Mouse (Mus musculus) intestine, embryonic 15.5 days (tissue): ENCODE measurements around the gene Cmip. TPM values are rescaled to one million over a fixed set of nuclear protein-coding genes. Genes with fewer than 3 reads are reported as not detected.
A peak's percentile ranks its signal among the peaks of the same experiment; 100 is the strongest.

Source experiments
- ATAC-seq: fragments of 200-750 bp; cut with Nextera tagmentation; 2 replicates; pipeline ENCODE4 v1.8.0; 2017; ENCODE audit warnings: moderate TSS enrichment, moderate library complexity
- H3K27ac ChIP-seq: fragments of 300-500 bp; sonication (generic); 2 replicates; pipeline ENCODE4 v1.5.1; 2015; ENCODE audit warnings: mild to moderate bottlenecking, inconsistent platforms
- H3K27me3 ChIP-seq: fragments of 300-500 bp; sonication (generic); replicated peaks from 2 replicates; pipeline ENCODE4 v1.6.1; 2015; ENCODE audit warnings: inconsistent platforms
- H3K36me3 ChIP-seq: fragments of 300-500 bp; sonication (generic); 2 replicates; pipeline ENCODE4 v1.6.1; 2015; ENCODE audit warnings: inconsistent platforms
- H3K4me1 ChIP-seq: fragments of 300-500 bp; sonication (generic); replicated peaks from 2 replicates; pipeline ENCODE4 v1.6.1; 2015; ENCODE audit warnings: inconsistent platforms
- H3K4me2 ChIP-seq: fragments of 300-500 bp; sonication (generic); replicated peaks from 2 replicates; pipeline ENCODE4 v1.6.1; 2015; ENCODE audit warnings: mild to moderate bottlenecking, inconsistent platforms
- H3K4me3 ChIP-seq: fragments of 300-500 bp; sonication (generic); replicated peaks from 2 replicates; pipeline ENCODE4 v1.5.1; 2015; ENCODE audit warnings: inconsistent platforms
- H3K9ac ChIP-seq: fragments of 300-500 bp; sonication (generic); 2 replicates; pipeline ENCODE4 v1.6.1; 2015; ENCODE audit warnings: inconsistent platforms
- H3K9me3 ChIP-seq: fragments of 300-500 bp; sonication (generic); 2 replicates; pipeline ENCODE4 v1.6.1; 2016; ENCODE audit warnings: inconsistent platforms
- WGBS: fragments of 180-500 bp; shearing (Covaris S2); methylation state at CpG from one replicate; pipeline ENCODE4 v1.1.7; 2015; 5-methylcytosine and 5-hydroxymethylcytosine counted together
- polyA plus RNA-seq: library from polyadenylated mRNA; unstranded; fragments of >200 nt; fragmentation: Nextera tagmentation; extraction: Ambion mirVana; gene quantifications from 2 replicates; pipeline ENCODE4 v1.2.1, GENCODE M21; 2015

The Cmip gene
- polyA plus RNA-seq, 1 experiment from 2014 or later: 29.2 TPM

DNA sequence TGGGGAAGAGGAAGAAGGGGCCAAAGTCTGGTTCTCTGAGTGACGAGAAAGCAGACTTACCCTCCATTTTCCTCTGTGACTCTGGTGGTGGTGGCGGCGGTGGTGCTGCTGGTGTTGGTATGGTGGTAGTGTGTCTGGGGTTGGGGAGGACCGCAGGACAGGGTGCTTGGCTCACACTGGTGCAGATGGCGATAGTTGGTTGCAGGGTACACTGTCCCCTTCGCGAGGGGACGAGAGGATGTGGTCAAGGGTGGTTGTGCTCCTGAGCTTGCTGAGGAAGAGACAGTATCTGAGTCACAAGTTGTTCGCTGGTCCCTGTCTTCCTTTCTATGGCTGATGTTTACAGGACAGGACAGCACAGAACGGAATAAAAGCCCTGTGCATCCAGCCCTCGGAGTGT is 88.5 kb downstream of the Cmip start:
- H3K4me2 ChIP-seq: no peak overlapping the region
- no peaks in the 10 kb centered on the region for H3K9me3 ChIP-seq
- H3K4me3 ChIP-seq: no peak overlapping the region
- H3K4me1 ChIP-seq: peaks cover 52% of the 10 kb centered on the region
- H3K27ac ChIP-seq: no peak overlapping the region
- H3K36me3 ChIP-seq: no peaks in the 10 kb centered on the region
- WGBS: 82% methylated on average over 11 of the region's 11 CpGs
- no peak overlapping the region for H3K9ac ChIP-seq
- H3K27me3 ChIP-seq: no peaks in the 10 kb centered on the region
- no peak for ATAC-seq

DNA sequence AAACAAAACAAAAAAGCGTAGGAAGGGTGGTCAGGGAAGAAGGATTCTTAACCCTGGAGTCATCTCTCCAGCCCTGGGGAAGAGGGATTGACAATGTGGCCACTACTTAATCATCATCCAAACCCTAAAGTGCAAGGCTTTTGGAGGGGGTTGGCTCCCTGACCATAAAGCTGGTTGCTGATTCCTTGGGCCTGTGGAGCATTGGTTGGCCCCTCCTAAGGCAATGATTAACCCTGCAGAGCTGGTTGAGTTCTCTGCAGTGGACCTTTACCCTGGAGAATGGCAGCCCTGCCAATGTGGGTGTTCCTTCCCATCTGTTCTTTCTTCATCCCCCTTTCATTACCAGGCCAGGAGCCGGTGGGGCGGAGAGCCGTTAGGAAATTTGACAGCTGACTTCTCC is 90.7 kb downstream of the Cmip start:
- H3K4me2 ChIP-seq: peak overlapping the region; percentile 33
- H3K27ac ChIP-seq: peak overlapping the region; percentile 66
- peak; percentile 86 for ATAC-seq
- no peak overlapping the region for H3K9ac ChIP-seq
- H3K27me3 ChIP-seq: no peaks in the 10 kb centered on the region
- peaks cover 51% of the 10 kb centered on the region for H3K4me1 ChIP-seq
- H3K9me3 ChIP-seq: no peaks in the 10 kb centered on the region
- WGBS: 67% methylated on average over 4 of the region's 4 CpGs
- H3K4me3 ChIP-seq: no peak overlapping the region
- no peaks in the 10 kb centered on the region for H3K36me3 ChIP-seq

DNA sequence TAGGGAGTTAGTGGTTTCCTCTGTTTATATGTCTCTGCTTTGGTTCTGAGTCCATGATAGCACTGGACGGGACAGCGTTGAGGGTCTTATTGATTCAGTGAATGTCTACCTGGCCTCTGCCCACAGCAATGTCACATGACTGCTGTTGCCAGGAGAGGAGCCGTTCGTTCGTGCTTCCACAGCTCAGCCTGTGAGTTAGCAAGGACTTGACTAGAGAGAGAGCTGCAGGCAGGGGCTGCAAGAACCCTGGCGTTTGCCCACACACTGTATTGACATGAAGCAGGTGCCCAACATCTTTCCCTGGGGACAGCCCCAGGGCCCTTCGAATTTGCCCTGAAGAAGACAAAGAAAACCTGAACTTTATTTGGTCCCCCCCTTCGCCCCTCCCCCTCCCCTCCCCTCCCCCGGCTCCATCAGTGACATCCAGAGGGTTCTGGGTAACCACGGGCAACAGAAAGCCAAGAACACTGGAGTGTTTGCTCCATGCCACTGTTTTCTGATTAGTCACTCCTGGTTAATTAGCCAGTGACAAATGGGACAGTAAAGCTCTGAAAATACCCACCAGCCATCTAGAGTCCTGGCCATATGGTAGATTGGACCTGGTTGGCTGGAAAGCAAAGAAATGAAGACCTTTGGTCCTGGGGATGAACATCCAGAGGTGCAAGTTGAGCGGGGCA is 92.0 kb downstream of the Cmip start:
- Histone ChIP-seq H3K4me3 (no peak overlapping the region), H3K27me3 (no peaks in the 10 kb centered on the region), H3K4me2 (peak overlapping the region; percentile 33; the same call in 1 of the 2 replicates), H3K9me3 (no peaks in the 10 kb centered on the region), H3K4me1 (peaks cover 41% of the 10 kb centered on the region), H3K9ac (no peak overlapping the region), H3K36me3 (no peaks in the 10 kb centered on the region), H3K27ac (peak overlapping the region; percentile 66; the same call in 1 of the 2 replicates)
- 47% methylated on average over 11 of the region's 11 CpGs for WGBS
- 0 out of 2 replicates have a peak, but pooled peaks have one; percentile 4 for ATAC-seq

DNA sequence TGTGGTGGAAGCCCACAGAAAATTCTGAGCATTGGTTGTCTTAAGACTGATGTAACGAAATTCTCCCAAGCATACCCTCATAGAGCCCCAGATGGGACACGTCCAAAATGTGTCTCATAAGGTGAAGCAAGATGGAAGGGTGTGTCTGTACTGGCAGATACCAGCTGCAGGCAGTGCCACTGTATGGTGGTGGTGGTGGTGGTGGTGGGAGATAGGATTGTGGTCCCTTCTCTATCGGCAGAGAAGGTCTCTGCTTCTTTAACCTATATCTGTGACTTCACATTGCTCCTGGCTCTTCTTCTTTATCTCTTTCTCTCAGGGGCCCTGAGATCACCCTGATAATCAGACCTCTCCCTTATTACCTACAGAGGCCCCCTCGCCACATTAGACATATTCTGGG is 92.7 kb downstream of the Cmip start:
- Histone ChIP-seq H3K27me3 (no peaks in the 10 kb centered on the region), H3K4me1 (peaks cover 36% of the 10 kb centered on the region), H3K27ac (no peak overlapping the region), H3K9me3 (no peaks in the 10 kb centered on the region), H3K36me3 (no peaks in the 10 kb centered on the region), H3K9ac (no peak overlapping the region), H3K4me3 (no peak overlapping the region), H3K4me2 (no peak overlapping the region)
- 87% methylated on average over 4 of the region's 4 CpGs for WGBS
- no peak for ATAC-seq

DNA sequence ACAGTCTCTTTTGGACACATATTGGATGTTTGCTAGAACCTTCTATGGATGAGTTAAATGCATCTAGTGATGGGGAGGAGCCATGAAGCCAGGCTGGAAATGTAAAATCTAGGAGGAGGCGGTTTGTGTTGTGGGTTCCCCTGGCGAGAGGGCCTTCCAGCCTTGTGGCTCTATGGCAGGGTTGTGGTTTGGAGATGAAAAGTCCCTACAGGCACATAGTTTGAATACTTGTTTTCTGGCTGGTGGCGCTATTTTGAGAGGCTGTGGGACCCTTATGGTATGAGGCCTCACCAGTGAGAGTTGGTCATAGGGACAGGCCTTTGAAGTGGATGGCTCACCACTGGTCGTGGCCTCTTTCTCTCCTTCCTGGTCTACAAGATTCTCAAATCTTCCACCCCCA is 95.2 kb downstream of the Cmip start:
- no peak for ATAC-seq
- no peak overlapping the region for H3K4me2 ChIP-seq
- H3K36me3 ChIP-seq: no peaks in the 10 kb centered on the region
- H3K4me1 ChIP-seq: peaks cover 33% of the 10 kb centered on the region
- H3K9me3 ChIP-seq: no peaks in the 10 kb centered on the region
- H3K27ac ChIP-seq: no peak overlapping the region
- H3K27me3 ChIP-seq: no peaks in the 10 kb centered on the region
- no peak overlapping the region for H3K4me3 ChIP-seq
- H3K9ac ChIP-seq: no peak overlapping the region
- WGBS: 88% methylated on average over 4 of the region's 4 CpGs

DNA sequence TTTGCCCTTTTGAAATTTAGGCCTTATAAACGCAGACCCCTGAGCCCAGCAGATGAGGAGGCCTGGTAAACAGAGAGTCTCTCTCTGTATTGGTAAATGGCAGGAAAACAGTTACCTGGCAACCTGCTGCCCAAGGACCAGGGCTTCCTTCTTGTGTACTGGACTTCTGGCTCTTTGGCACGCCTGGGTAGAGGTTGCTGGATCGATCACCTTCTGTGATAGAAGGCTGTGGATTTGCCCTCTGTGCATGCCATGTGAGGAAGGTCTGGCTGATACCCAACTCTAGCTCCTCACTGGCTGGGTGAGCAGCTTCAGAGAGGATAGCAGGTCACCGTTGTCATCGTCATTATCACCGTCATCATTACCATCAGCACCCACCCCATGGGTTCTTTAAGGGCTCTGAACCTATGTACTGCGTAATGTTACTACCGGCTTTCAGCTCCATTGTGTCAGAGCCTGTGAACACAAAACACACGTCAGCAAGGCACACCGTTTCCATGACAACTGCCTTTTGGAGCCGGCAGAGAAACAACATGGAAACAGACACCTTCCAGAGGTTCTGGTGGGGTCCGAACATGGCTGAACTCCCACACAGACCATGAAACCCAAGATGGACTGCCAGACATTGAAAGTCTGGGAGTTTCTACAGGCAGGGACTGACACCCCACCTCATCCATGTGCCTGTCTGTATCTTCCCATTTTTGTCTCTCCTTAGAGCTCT is 98.4 kb downstream of the Cmip start:
- no peak for ATAC-seq
- Histone ChIP-seq H3K4me1 (peaks cover 29% of the 10 kb centered on the region), H3K36me3 (no peaks in the 10 kb centered on the region), H3K27me3 (no peaks in the 10 kb centered on the region), H3K4me2 (no peak overlapping the region), H3K4me3 (no peak overlapping the region), H3K27ac (no peak overlapping the region), H3K9ac (no peak overlapping the region), H3K9me3 (no peaks in the 10 kb centered on the region)
- WGBS: 73% methylated on average over 12 of the region's 12 CpGs

DNA sequence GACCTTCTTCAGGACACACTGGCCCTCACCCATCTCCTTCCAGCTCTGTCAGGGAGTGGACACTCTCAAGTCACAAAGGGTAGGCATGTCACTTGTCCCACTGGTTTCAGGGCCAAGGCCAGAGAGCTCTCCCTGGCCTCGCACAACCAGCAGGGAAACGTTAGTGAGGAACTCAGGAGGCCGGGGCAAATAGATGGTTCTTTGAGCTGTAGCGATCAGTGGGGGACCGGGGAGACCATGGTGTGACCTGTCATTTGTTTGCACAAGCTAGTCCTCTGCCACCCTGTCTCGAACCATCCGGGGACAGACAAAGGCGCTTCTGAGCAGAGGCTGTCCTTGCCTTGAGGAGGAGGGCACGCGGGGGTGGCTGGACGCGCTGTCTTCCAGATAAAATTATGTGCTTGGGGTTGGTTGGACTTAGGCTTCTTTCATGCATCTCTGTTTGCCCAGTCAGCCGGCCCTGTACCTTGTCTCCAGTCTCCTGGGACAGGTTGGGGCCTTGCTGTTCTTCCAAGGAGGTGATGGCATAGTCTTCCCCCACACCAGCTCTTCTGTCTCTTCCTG is 99.3 kb downstream of the Cmip start:
- peaks cover 30% of the 10 kb centered on the region for H3K4me1 ChIP-seq

DNA sequence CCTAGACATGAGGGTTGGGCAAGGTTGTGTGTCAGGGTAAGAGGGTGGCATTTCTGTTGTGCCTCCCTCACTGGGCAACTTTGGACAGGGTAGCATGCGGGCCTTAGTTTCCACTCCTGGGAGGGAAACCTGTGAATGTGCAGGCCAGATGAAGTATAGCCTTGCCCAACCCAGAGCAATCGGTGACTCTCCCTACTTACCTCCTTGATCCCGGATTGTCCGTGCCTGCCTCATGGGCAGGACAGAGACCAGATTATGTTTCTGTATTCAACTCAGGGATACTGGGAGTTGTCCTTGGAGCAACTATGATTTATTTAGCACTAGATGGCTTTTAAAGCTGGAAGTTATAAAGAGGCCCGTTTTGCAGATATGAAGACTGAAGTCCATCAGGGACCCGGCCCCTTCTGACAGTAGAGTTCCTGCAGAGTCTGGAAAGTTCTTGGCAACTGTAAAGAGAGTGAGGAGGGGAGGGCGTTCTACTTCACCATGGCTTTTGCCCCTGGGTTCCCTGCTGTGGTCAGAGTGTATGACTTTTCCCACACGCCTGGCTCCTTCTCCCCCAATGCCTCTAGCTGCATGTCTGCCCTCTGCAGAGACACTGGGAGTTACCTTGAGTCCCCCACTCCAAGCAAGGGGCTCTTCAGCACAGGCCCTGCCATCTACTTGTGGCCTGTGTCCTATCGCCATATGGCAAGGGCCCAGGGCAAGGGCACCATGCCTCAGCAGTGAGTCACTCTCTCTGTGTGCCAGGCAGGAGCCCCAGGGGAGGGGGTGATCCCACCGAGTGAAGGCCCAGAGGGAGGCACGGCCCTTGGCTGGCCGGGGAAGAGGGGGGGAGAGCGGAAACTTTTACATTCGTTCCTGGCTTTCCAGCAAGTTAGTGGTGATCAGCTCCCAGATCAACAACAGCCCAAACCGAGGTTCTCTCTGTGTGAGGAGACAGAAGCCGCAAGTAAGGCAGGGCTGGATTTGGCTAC is 100.9 kb downstream of the Cmip start:
- Histone ChIP-seq H3K9ac (no peak overlapping the region), H3K27me3 (no peaks in the 10 kb centered on the region), H3K4me1 (peaks cover 46% of the 10 kb centered on the region), H3K4me3 (no peak overlapping the region), H3K9me3 (no peaks in the 10 kb centered on the region), H3K4me2 (peak overlapping the region; percentile 20; the same call in 1 of the 2 replicates), H3K27ac (peak overlapping the region; percentile 70), H3K36me3 (no peaks in the 10 kb centered on the region)
- ATAC-seq: peak; percentile 53; the same call in 1 of the 2 replicates
- WGBS: 85% methylated on average over 16 of the region's 16 CpGs

More for the DNA sequence above, 99.3 kb downstream of the Cmip start:
- Histone ChIP-seq H3K4me2 (no peak overlapping the region), H3K27ac (peak overlapping the region; percentile 70; the same call in 1 of the 2 replicates), H3K36me3 (no peaks in the 10 kb centered on the region), H3K9me3 (no peaks in the 10 kb centered on the region), H3K4me3 (no peak overlapping the region), H3K9ac (no peak overlapping the region), H3K27me3 (no peaks in the 10 kb centered on the region)
- 74% methylated on average over 13 of the region's 13 CpGs for WGBS
- no peak for ATAC-seq

DNA sequence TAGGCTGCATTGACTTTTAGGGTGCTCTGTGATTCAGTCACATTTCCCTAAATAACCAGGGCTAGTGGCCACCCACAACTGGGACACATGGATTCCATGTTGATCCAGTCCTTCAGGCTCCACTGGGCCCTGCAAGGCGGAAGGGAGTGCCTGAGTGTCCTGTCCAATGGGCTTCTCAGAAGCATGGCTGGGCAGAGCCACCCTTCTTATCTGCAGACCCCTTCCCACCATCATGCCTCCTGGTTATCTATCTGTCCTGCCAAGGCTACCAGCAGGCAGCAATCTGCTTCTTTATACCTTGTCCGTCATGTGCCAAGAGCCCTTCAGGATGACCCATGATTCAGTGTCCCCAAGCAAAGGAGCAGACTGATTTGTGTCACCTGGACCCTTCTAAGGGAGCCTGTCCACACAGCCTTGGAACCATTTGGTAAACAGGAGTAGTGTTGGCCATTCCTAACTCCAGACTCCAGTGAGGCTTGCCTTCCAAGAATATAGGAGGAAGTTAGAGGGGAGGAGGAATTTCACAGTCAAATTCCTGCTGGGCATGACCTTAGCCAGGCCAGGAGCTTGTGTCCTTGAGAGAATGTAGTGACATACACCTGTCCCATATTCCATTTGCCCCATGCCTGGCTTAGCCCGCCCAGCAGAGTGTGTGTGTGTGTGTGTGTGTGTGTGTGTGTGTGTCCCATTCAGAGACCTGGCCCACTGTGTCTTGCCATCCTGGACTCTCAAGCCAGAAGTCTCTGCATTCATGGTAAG is 103.5 kb downstream of the Cmip start:
- H3K27me3 ChIP-seq: no peaks in the 10 kb centered on the region
- no peaks in the 10 kb centered on the region for H3K9me3 ChIP-seq
- no peak overlapping the region for H3K4me2 ChIP-seq
- WGBS: 82% methylated on average over 3 of the region's 3 CpGs
- no peak overlapping the region for H3K9ac ChIP-seq
- H3K4me3 ChIP-seq: no peak overlapping the region
- peaks cover 64% of the 10 kb centered on the region for H3K4me1 ChIP-seq
- H3K27ac ChIP-seq: peak overlapping the region; percentile 15; the same call in 1 of the 2 replicates
- ATAC-seq: no peak
- no peaks in the 10 kb centered on the region for H3K36me3 ChIP-seq

DNA sequence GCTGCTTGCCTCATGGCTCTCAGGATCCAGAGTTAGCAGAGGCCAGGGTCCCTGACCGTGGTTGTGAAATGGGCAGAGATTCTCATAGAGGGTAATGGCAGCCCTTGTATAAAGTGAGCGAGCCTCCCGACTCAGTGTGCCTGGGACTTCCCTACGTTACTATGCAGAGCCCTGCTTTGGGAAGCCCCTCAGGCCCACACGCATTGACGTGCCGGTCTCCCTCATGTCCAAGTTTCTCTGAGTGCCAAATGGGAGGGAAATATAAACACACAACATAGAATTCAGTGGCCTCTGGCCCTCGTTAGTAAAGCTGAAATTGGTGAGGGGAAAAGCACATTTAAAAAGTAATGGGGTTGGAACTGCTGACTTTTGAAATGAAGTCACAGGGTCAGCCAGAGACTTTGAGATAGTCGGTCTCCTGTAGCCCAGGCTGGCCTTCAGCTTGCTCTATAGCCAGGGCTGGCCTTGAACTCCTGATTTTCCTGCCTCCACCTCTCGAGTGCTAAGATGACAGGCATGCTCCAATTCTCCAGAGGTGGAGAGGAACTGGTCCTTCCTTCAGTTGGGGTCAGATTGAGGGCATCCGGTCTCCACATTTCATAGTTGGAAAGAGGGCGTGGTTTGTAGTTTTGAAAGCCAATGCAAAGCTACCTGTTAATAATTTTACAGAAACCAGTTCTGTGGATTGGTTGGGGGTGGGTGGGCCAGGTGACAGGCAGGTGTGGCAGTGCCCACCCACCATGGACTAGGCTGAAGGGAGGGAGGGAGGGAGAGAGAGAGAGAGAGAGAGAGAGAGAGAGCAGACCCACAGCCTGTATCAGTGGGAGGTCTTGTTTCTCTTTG is 105.0 kb downstream of the Cmip start:
- peak; percentile 51 for ATAC-seq
- Histone ChIP-seq H3K4me3 (no peak overlapping the region), H3K4me1 (peaks cover 52% of the 10 kb centered on the region), H3K9me3 (no peaks in the 10 kb centered on the region), H3K27me3 (no peaks in the 10 kb centered on the region), H3K27ac (peak overlapping the region; percentile 15; the same call in 1 of the 2 replicates), H3K36me3 (no peaks in the 10 kb centered on the region), H3K9ac (no peak overlapping the region), H3K4me2 (no peak overlapping the region)
- WGBS: 52% methylated on average over 12 of the region's 12 CpGs

DNA sequence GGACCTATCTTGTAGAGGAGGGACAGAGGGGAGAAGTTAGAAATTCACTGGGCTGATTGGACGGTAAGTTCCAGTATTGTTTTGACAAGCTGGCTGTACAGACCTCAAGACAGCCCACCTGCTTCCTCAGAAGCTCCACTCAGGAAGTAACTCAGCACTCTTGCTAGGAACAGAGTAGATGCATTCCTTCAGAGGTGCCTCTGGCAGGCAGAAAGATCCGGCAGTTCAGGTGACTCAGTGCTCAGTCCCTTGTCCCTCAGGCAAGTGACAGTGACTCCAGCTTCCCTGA is 105.5 kb downstream of the Cmip start:
- no peak overlapping the region for H3K27ac ChIP-seq
- no peak overlapping the region for H3K4me3 ChIP-seq
- no peak overlapping the region for H3K9ac ChIP-seq
- no peaks in the 10 kb centered on the region for H3K9me3 ChIP-seq
- WGBS: 21% methylated on average over 2 of the region's 2 CpGs
- H3K36me3 ChIP-seq: no peaks in the 10 kb centered on the region
- H3K4me1 ChIP-seq: peaks cover 53% of the 10 kb centered on the region
- H3K27me3 ChIP-seq: no peaks in the 10 kb centered on the region
- no peak overlapping the region for H3K4me2 ChIP-seq
- no peak; the same call in 1 of the 2 replicates for ATAC-seq
